Mouse (Mus musculus): ENCODE measurements at regions not wholly inside any gene's neighbourhood (a gene's known extent, or its start where the extent isn't known, plus 50 kb on each side); places are given as distances from the start of the nearest gene placed in this dataset.

DNA sequence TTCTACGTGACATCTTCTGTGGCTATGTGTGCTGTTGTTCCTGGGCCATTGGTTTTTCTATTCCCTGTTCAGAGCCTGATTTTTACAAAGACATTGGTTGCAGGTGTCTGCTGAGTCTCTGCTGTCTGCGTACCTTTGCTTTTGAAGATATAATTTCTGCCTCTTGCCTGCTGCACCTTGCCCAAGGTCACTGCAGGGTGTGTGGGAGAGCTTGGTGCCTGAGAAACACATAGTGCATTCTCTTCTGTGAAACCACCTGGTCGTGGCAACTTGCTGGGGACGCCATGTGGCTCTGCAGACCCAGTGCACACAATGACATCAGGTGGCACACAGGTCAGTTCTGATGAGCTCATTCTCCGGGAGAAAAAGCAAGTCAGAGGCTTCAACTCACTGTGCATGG is 246.0 kb upstream of the Slc7a11 start:
- no peak for TF ChIP-seq POLR2A (IDR thresholded peaks at IDR 0.05; ENCODE audit: control insufficient read depth in 1 of 2, insufficient read depth in 1 of 2, low read depth in 1 of 2, low read length in 2 of 2, poor library complexity in 1 of 2)
- TF ChIP-seq MEF2A (IDR thresholded peaks at IDR 0.05; ENCODE audit: extremely low read depth, insufficient replicate concordance, low read depth, low read length, poor library complexity, severe bottlenecking): no peak
- no peak for TF ChIP-seq CTCF (IDR thresholded peaks at IDR 0.05 in 2 of 3, conservative IDR thresholded peaks at IDR 0.05 in 1 of 3; ENCODE audit: control insufficient read depth in 1 of 3, insufficient read depth in 1 of 3, low read depth in 2 of 3, low read length in 3 of 3, poor library complexity in 1 of 3, severe bottlenecking in 1 of 3)
- no peak for TF ChIP-seq EP300 (IDR thresholded peaks at IDR 0.05; ENCODE audit: low read depth in 1 of 2, low read length in 2 of 2)
- TF ChIP-seq RAD21 (IDR thresholded peaks at IDR 0.05; ENCODE audit: low read depth, low read length): no peak
- TF ChIP-seq USF2 (IDR thresholded peaks at IDR 0.05; ENCODE audit: borderline replicate concordance in 1 of 2, insufficient read depth in 1 of 2, low read depth in 1 of 2, low read length in 2 of 2): no peak
- TF ChIP-seq BHLHE40 (IDR thresholded peaks at IDR 0.05; ENCODE audit: borderline replicate concordance, low read depth, low read length): no peak
- TF ChIP-seq ZC3H11A (IDR thresholded peaks at IDR 0.05; ENCODE audit: low read depth, low read length): no peak
- no peak for TF ChIP-seq USF1 (IDR thresholded peaks at IDR 0.05; ENCODE audit: low read depth, low read length)
- no peak for TF ChIP-seq ZMIZ1 (IDR thresholded peaks at IDR 0.05; ENCODE audit: low read depth, low read length)
- TF ChIP-seq SIN3A (IDR thresholded peaks at IDR 0.05; ENCODE audit: low read length): no peak
- no peak for TF ChIP-seq TCF12 (IDR thresholded peaks at IDR 0.05; ENCODE audit: low read depth, low read length)
- TF ChIP-seq GATA1 (IDR thresholded peaks at IDR 0.05; ENCODE audit: low read depth, low read length): no peak
- no peak for TF ChIP-seq NRF1 (IDR thresholded peaks at IDR 0.05; ENCODE audit: insufficient read depth, low read depth, low read length, poor library complexity, severe bottlenecking)

Data from MEL (cell line).